Mouse (Mus musculus) limb, embryonic 15.5 days (tissue): ENCODE results near the gene Rfx2. TPM values are rescaled to one million over a fixed set of nuclear protein-coding genes. Genes with fewer than 3 reads are reported as not detected.

Experiments used
- ATAC-seq: fragments of 200-750 bp; cut with Nextera tagmentation; 2 replicates; pipeline ENCODE4 v1.8.0; 2017; ENCODE audit warnings: low read depth, moderate TSS enrichment; ENCODE audit not compliant: insufficient number of reproducible peaks, low FRiP score, low TSS enrichment
- H3K27ac ChIP-seq: fragments of 300-500 bp; sonication (generic); 2 replicates; pipeline ENCODE4 v1.5.1; 2015; ENCODE audit warnings: moderate library complexity, mild to moderate bottlenecking, inconsistent platforms
- H3K27me3 ChIP-seq: fragments of 300-500 bp; sonication (generic); 2 replicates; pipeline ENCODE4 v1.6.1; 2015; ENCODE audit warnings: inconsistent platforms
- H3K36me3 ChIP-seq: fragments of 300-500 bp; sonication (generic); 2 replicates; pipeline ENCODE4 v1.6.1; 2015; ENCODE audit warnings: inconsistent platforms
- H3K4me1 ChIP-seq: fragments of 300-500 bp; sonication (generic); 2 replicates; pipeline ENCODE4 v1.6.1; 2015; ENCODE audit warnings: inconsistent platforms
- H3K4me2 ChIP-seq: fragments of 300-500 bp; sonication (generic); 2 replicates; pipeline ENCODE4 v1.6.1; 2015; ENCODE audit warnings: mild to moderate bottlenecking, inconsistent platforms
- H3K4me3 ChIP-seq: fragments of 300-500 bp; sonication (generic); 2 replicates; pipeline ENCODE4 v1.5.1; 2015; ENCODE audit warnings: mild to moderate bottlenecking, inconsistent platforms
- H3K9ac ChIP-seq: fragments of 300-500 bp; sonication (generic); 2 replicates; pipeline ENCODE4 v1.6.1; 2015; ENCODE audit warnings: inconsistent platforms
- H3K9me3 ChIP-seq: fragments of 300-500 bp; sonication (generic); 2 replicates; pipeline ENCODE4 v1.6.1; 2016; ENCODE audit warnings: inconsistent platforms
- WGBS: fragments of 180-500 bp; shearing (Covaris S2); methylation state at CpG from one replicate; pipeline ENCODE4 v1.1.7; 2015; 5-methylcytosine and 5-hydroxymethylcytosine counted together
- polyA plus RNA-seq: library from polyadenylated mRNA; unstranded; fragments of >200 nt; fragmentation: Nextera tagmentation; extraction: Ambion mirVana; gene quantifications from 2 replicates; pipeline ENCODE4 v1.2.1, GENCODE M21; 2015

The Rfx2 gene
- polyA plus RNA-seq, 1 experiment from 2014 or later: 6.0 TPM

DNA sequence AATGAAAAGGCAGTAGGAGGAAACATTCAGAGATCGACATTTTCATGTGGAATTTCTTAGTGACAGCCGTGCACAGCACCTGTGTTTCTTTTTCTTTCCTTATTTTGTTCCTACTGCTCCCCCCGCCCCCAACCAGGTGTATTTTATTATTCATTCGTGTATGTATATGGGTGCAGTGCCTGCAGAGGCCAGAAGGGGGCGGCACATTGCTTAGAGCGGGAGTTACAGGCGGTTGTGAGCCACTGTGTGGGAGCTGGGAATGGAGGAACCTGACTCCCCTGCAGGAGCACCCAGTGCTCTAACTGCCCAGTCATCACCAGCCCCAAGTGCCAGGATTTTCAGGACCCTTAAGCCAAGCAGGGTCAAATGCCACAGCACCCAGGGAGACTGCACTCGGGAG, 94.3 kb downstream of the Rfx2 start:
- H3K4me1 ChIP-seq: no peaks in the 10 kb centered on the region
- H3K36me3 ChIP-seq: no peaks in the 10 kb centered on the region
- no peaks in the 10 kb centered on the region for H3K9me3 ChIP-seq
- 38% methylated on average over 8 of the region's 8 CpGs for WGBS
- H3K4me3 ChIP-seq: no peak overlapping the region
- no peak overlapping the region for H3K9ac ChIP-seq
- H3K4me2 ChIP-seq: no peak overlapping the region
- H3K27ac ChIP-seq: no peak overlapping the region
- ATAC-seq: no peak
- no peaks in the 10 kb centered on the region for H3K27me3 ChIP-seq

DNA sequence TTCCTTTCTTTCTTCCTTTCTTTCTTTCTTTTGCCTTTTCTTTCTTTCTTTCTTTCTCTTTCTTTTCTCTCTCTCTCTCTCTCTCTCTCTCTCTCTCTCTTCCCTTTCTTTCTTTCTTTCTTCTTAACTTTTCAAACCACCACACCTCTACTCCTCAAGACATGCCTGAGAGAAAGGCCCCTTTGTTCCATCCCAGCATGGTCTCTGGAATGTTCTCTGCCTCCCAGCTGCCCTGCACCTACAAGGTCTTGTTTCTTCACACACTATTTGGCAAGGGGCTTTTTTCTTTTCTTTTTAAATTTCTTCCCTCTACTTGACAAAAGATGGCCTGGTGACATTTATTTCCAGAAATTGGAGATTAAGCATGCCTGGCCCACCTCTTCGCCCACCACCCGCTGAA, 101.2 kb downstream of the Rfx2 start:
- ATAC-seq: no peak
- H3K4me1 ChIP-seq: peaks cover 31% of the 10 kb centered on the region

DNA sequence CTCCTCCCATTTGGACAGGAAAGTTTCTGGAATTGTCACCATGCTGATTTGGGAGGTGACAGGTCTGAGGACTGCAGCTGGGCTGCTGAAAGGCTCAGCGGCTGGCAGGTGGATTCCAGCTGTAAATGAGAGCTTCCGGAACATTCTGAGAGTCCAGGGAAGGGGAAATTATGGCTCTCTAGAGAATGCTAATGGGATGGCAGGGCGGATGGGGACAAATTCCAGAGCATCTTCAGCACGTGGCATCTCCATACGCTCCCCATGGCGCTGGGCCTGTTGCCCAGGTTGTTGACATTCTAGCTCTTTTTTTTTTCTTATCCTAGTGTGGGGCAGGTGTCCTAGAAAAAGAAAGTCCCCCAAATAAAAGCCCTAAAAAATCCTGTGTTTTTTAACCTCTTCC, 101.7 kb downstream of the Rfx2 start:
- WGBS: 24% methylated on average over 6 of the region's 6 CpGs
- no peak for ATAC-seq
- Histone ChIP-seq H3K27ac (no peak overlapping the region), H3K4me3 (no peak overlapping the region), H3K36me3 (no peaks in the 10 kb centered on the region), H3K9me3 (no peaks in the 10 kb centered on the region), H3K27me3 (no peaks in the 10 kb centered on the region), H3K4me2 (no peak overlapping the region), H3K4me1 (peaks cover 31% of the 10 kb centered on the region), H3K9ac (no peak overlapping the region)

More for the DNA sequence above, 101.2 kb downstream of the Rfx2 start:
- H3K9me3 ChIP-seq: no peaks in the 10 kb centered on the region
- H3K36me3 ChIP-seq: no peaks in the 10 kb centered on the region
- no peak overlapping the region for H3K27ac ChIP-seq
- 72% methylated on average over 2 of the region's 2 CpGs for WGBS
- H3K4me3 ChIP-seq: no peak overlapping the region
- H3K4me2 ChIP-seq: no peak overlapping the region
- no peak overlapping the region for H3K9ac ChIP-seq
- no peaks in the 10 kb centered on the region for H3K27me3 ChIP-seq

DNA sequence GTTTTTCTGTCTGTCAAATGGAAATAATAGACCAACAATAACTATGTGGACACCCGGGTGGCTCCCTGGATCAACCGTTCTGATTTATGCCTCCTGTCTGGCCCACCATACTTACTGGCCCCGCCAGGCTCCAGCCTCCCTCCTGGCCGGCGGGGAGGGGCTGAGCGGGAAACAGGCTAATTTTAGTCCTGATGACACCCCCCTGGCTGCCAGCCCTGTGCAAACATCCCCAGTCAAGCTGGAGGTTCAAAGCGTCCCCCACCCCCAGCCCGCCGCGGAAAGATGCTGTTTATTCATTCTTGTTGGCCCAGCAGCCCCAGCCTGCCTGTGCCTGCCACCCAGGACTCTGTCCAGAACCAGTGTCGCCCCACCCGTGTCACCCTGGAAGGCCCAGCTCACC, 102.7 kb downstream of the Rfx2 start:
- Histone ChIP-seq H3K27ac (no peak overlapping the region), H3K4me2 (0 out of 2 replicates have a peak overlapping the region, but pooled peaks have one; percentile 11), H3K27me3 (no peaks in the 10 kb centered on the region), H3K36me3 (peaks cover 3% of the 10 kb centered on the region; the same call in 1 of the 2 replicates), H3K4me3 (no peak overlapping the region), H3K4me1 (peaks cover 42% of the 10 kb centered on the region), H3K9me3 (no peaks in the 10 kb centered on the region), H3K9ac (no peak overlapping the region)
- no peak for ATAC-seq
- WGBS: 11% methylated on average over 12 of the region's 12 CpGs

DNA sequence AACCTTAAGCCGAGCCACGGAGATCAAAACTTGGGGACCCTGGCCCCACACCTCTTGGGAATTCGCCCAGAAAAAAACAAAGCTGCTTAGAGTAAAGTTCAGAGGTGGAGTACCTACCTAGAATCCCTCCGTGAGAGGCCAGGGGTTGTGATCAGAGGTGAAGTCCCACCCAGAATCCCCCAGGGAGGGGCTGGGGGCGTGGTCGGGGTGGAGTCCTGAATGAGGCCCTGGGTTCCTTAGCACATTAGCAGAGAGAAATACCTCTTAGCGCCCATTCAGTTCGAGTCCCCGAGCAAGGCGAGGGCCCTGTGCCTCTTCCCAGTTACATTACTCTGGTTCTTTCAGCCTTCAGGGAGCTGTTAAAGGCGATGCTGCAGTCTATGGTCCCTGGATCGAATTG, 103.2 kb downstream of the Rfx2 start:
- H3K4me3 ChIP-seq: no peak overlapping the region
- WGBS: 9% methylated on average over 12 of the region's 12 CpGs
- H3K27ac ChIP-seq: 0 out of 2 replicates have a peak overlapping the region, but pooled peaks have one; percentile 44
- peaks cover 8% of the 10 kb centered on the region for H3K36me3 ChIP-seq
- H3K9ac ChIP-seq: no peak overlapping the region
- H3K27me3 ChIP-seq: no peaks in the 10 kb centered on the region
- peaks cover 46% of the 10 kb centered on the region for H3K4me1 ChIP-seq
- 0 out of 2 replicates have a peak overlapping the region, but pooled peaks have one; percentile 11 for H3K4me2 ChIP-seq
- ATAC-seq: no peak
- H3K9me3 ChIP-seq: no peaks in the 10 kb centered on the region

DNA sequence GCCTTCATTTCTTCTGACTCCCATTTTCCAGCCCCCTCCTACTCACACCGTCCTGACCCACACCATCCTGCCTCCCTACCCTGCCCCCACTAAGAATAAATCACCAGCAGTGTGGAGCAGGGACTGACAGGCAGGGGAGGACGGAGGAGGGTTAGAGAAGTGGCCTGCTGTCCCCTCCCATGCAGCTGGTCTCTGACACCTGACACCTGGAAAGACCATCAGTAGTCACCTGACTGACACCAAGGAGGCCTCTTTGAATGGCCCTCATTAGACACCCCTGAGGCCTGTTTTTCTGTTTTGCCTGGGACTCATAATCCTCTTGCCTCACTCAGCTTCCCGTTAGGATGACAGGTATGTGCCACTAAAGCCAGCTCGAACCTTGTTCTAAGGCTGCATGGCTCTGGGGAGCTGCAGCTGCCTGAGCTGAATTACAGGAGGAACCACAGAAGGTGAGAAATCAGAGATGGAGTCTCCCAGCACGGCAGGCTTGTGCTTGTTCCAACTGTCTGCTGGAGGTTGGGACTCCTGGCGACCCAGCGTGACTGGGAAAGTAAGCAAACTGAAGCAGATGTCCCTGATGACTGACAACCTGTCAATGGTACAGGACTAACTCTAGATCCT, 103.7 kb downstream of the Rfx2 start:
- H3K27ac ChIP-seq: peak overlapping the region; percentile 44; the same call in 1 of the 2 replicates

More for the DNA sequence above, 103.7 kb downstream of the Rfx2 start:
- H3K4me1 ChIP-seq: peaks cover 51% of the 10 kb centered on the region
- 0 out of 2 replicates have a peak overlapping the region, but pooled peaks have one; percentile 11 for H3K4me2 ChIP-seq
- H3K27me3 ChIP-seq: no peaks in the 10 kb centered on the region
- no peak for ATAC-seq
- H3K9ac ChIP-seq: no peak overlapping the region
- H3K4me3 ChIP-seq: no peak overlapping the region
- H3K36me3 ChIP-seq: peaks cover 13% of the 10 kb centered on the region
- 11% methylated on average over 7 of the region's 7 CpGs for WGBS
- H3K9me3 ChIP-seq: no peaks in the 10 kb centered on the region

Other genes with a start within 250 kb of the Rfx2 start
- gene Safb2, start 246.4 kb downstream of the Rfx2 start, polyA plus RNA-seq: 74.5 and 75.6 TPM in 2 replicates
- gene Safb, start 246.2 kb downstream of the Rfx2 start, polyA plus RNA-seq: 80.6 and 94.2 TPM in 2 replicates
- gene 2410015M20Rik, start 221.2 kb downstream of the Rfx2 start, polyA plus RNA-seq: 257 and 269 TPM in 2 replicates
- 1,472 and 1,900 TPM in 2 replicates for gene Rpl36, start 217.6 kb downstream of the Rfx2 start, polyA plus RNA-seq
- gene Lonp1, start 204.1 kb downstream of the Rfx2 start, polyA plus RNA-seq: 46.5 and 49.1 TPM in 2 replicates
- gene Catsperd, start 202.9 kb downstream of the Rfx2 start, polyA plus RNA-seq: 0.17 and 0.57 TPM in 2 replicates
- 86.0 and 90.5 TPM in 2 replicates for gene Ranbp3, start 157.7 kb downstream of the Rfx2 start, polyA plus RNA-seq
- 370 and 405 TPM in 2 replicates for gene Ndufa11, start 113.2 kb downstream of the Rfx2 start, polyA plus RNA-seq
- gene Vmac, start 113.0 kb downstream of the Rfx2 start, polyA plus RNA-seq: 18.1 and 18.2 TPM in 2 replicates
- gene Nrtn, start 73.5 kb downstream of the Rfx2 start, polyA plus RNA-seq: 15.2 and 20.5 TPM in 2 replicates
- gene Dus3l, start 66.3 kb downstream of the Rfx2 start, polyA plus RNA-seq: 43.9 and 45.5 TPM in 2 replicates
- gene Prr22, start 60.8 kb downstream of the Rfx2 start, polyA plus RNA-seq: 0.72 and 1.00 TPM in 2 replicates
- gene Acsbg2, start 43.4 kb upstream of the Rfx2 start, polyA plus RNA-seq: 0.06 TPM in 1 of 2 replicates, not detected in the other
- gene 1700061G19Rik, start 44.5 kb upstream of the Rfx2 start, polyA plus RNA-seq: 0.16 and 0.24 TPM in 2 replicates
- 43.6 and 50.5 TPM in 2 replicates for gene Mllt1, start 104.4 kb upstream of the Rfx2 start, polyA plus RNA-seq
- 20.5 and 24.0 TPM in 2 replicates for gene Acer1, start 151.1 kb upstream of the Rfx2 start, polyA plus RNA-seq
- gene Clpp, start 159.3 kb upstream of the Rfx2 start, polyA plus RNA-seq: 136 and 142 TPM in 2 replicates
- gene Alkbh7, start 166.3 kb upstream of the Rfx2 start, polyA plus RNA-seq: 36.3 and 39.0 TPM in 2 replicates
- gene Pspn, start 169.0 kb upstream of the Rfx2 start, polyA plus RNA-seq: 0.42 TPM in 1 of 2 replicates, not detected in the other
- gene Gtf2f1, start 180.3 kb upstream of the Rfx2 start, polyA plus RNA-seq: 62.0 and 75.6 TPM in 2 replicates
- 0.37 and 0.40 TPM in 2 replicates for gene Gm17949, start 180.5 kb upstream of the Rfx2 start, polyA plus RNA-seq
- gene Khsrp, start 200.5 kb upstream of the Rfx2 start, polyA plus RNA-seq: 24.2 and 35.9 TPM in 2 replicates
- gene Slc25a41, start 210.6 kb upstream of the Rfx2 start, polyA plus RNA-seq: not detected in 2 replicates
- 9.7 and 11.4 TPM in 2 replicates for gene Crb3, start 228.1 kb upstream of the Rfx2 start, polyA plus RNA-seq
- 5.5 and 5.7 TPM in 2 replicates for gene Slc25a23, start 228.8 kb upstream of the Rfx2 start, polyA plus RNA-seq
- 1.6 and 2.2 TPM in 2 replicates for gene Dennd1c, start 247.5 kb upstream of the Rfx2 start, polyA plus RNA-seq